Mouse (Mus musculus) liver, embryonic 14.5 days (tissue): ENCODE results near the gene Prpf31.

ENCODE experiments used
- CTCF ChIP-seq: IDR thresholded peaks from 2 replicates; pipeline ENCODE4 v1.5.1; 2016; ENCODE audit warnings: antibody characterized with exemption, low read depth, control low read depth
- EP300 ChIP-seq: IDR thresholded peaks from 2 replicates; pipeline ENCODE4 v1.6.1; 2016; ENCODE audit warnings: antibody characterized with exemption, low read depth

- TF ChIP-seq CTCF (peak; percentile 25; the same call in 1 of the 2 replicates), EP300 (no peak)
Measured at GRCm38 (mm10) chr7:3591534-3591933, 38.3 kb upstream of the Prpf31 start.
